Mouse (Mus musculus) spleen, adult 2 months (tissue): Measurements from ENCODE around the gene Dock4.

Experiments
- CTCF ChIP-seq: fragments of 200-500 bp; IDR thresholded peaks from 2 replicates; pipeline ENCODE4 v1.5.1; 2011; ENCODE audit warnings: mild to moderate bottlenecking, inconsistent platforms; ENCODE audit not compliant: insufficient read depth, insufficient read length, insufficient replicate concordance; ENCODE audit errors: extremely low read depth
- POLR2A ChIP-seq: fragments of 200-500 bp; IDR thresholded peaks from 2 replicates; pipeline ENCODE4 v1.6.1; 2011; ENCODE audit warnings: low read depth, low read length, inconsistent platforms

- TF ChIP-seq CTCF (no peak), POLR2A (no peak)
These were observed 448.0 kb downstream of the Dock4 start for GRCm38 (mm10) chr12:40893741-40894140.
